Mouse (Mus musculus): ENCODE measurements around the gene Phactr4.

DNA sequence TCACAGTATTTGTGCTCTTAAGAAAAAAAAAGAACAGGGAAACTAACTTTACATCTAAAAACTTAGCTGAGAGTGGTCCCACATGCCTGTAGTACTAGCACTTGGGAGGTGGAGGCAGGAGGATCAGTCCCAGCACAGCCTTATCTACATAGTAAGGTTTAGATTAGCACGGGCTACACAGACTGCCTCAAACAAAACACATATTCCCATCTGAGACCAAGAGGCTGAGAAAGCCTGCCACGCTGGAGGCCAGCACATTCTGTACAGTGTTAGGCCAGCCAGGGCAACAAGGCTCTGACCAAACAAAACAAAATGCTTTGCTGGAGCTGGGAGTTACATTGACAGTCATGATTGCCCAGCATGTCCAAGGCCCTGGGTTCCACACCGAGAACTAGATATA lies 38.8 kb downstream of the Phactr4 start:
- no peak for TF ChIP-seq CTCF (IDR thresholded peaks at IDR 0.05)
- no peak for TF ChIP-seq EP300 (IDR thresholded peaks at IDR 0.05)

Data from lung, postnatal 0 days (tissue).